Mouse (Mus musculus) kidney, adult 11 months (tissue): ENCODE results near the gene Spsb2.
A peak's percentile ranks its signal among the peaks of the same experiment; 100 is the strongest.
"Not testable (repeated sequence)": the region's sequence is repeated elsewhere in the genome, so short reads cannot be mapped to it uniquely, and the experiment has no call there.

Experiments
- DNase-seq: peaks from one replicate; pipeline ENCODE4 v3.0.0; 2022

Gene Spsb2

DNA sequence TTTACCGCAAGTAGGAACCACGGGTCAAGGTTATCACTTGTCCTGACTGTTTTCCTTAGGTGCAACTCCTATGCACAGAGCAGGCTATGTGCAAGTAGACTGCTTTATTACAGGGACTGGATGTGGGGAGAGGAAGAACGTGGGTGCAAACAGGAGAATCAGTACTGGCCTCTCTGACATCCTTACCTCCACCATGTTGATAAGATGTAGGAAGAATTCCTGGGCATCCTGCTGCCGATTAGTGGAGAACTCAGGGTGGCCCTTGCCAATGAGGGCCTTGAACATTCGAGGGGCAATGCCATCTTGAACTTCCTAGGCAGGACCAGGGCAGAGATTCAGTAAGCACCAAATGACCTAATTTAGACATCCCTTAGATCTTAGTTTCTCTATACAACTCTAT, 12.4 kb downstream of the Spsb2 start:
- no peak for DNase-seq

DNA sequence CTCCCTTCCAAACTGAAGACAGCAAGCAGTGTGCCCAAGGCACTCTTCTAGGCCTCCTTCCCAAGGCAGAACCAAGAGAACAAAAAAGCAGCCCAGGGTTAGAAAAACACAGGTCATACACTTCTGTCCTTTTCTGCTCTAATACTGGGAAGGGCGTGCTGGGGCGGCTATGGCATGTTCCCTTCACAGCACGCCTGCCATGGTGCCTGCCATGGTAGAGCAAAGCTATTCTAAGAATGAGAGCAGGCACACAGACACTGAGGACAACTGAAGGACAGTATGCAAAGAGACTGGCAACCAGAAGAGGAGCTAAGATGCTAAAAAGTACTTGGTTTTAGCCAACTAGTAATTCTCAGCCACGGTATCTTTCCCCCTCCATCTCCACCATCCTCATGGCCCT, 13.6 kb downstream of the Spsb2 start:
- no peak for DNase-seq

GRCm38 (mm10) chr6:124828101-124828592, 19.7 kb downstream of the Spsb2 start:
- peak; percentile 72 for DNase-seq

GRCm38 (mm10) chr6:124828868-124829798, 20.7 kb downstream of the Spsb2 start, which contains the start of the genes Usp5 and Cdca3:
Gene Usp5, minus strand, starts transcription at chr6:124829484.
Gene Cdca3, plus strand, starts transcription at chr6:124829547.
- peak; percentile 100 for DNase-seq

DNA sequence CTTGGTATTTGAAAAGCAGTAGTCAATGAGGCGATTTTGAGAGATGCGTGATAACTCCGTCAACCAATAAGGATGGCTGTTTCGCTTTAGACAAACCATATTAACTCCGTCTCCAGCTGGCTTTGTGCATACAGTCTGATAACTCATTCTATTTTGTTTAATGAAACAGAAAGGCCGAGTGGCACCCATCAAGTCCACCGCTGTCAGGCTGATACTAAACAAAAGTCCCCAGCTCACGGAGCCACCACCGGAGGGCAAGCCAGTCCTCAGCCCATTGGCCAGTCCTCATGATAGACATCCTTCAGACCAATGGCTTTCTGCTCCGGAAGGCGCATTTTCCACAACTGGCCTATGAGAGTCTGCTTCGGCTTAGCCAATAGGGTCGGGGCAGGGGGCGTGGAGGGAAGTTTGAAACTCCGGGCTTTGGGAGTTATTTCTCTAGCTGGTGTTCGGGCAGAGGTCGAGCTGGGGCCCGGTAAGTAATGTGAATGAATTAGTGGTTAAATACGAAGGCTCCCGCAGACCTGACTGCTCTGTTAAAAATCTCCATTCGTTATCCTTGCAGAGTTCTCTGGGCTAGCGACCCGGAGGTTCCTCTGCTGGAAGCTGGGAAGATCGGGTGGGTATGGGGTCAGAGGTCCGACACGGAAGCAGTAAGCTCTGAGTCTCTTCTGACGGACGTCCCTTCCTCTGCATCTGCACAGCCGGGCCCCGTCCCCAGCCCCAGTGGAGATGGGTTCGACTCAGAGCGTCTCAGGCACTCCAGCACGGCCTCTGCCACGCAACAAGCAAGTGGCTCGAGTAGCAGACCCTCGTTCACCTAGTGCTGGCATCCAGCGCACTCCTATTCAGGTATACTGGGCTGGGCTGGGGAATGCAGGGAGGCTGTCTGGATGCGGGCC, 21.6 kb downstream of the Spsb2 start:
- DNase-seq: peak; percentile 98

DNA sequence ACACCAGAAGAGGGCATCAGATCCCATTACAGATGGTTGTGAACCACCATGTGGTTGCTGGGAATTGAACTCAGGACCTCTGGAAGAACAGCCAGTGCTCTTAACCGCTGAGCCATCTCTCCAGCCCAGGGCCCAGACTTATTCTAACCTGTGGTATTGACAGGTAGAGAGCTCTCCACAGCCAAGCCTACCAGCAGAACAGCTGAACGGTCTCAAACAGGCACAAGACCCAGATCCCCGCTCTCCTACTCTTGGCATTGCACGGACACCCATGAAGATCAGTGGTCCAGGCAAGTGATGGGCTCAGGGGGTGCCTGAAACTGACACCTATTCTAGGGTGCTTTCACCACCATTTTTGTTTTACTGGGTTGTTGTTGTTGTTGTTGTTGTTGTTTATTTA, 22.7 kb downstream of the Spsb2 start:
- DNase-seq: not testable (repeated sequence)

DNA sequence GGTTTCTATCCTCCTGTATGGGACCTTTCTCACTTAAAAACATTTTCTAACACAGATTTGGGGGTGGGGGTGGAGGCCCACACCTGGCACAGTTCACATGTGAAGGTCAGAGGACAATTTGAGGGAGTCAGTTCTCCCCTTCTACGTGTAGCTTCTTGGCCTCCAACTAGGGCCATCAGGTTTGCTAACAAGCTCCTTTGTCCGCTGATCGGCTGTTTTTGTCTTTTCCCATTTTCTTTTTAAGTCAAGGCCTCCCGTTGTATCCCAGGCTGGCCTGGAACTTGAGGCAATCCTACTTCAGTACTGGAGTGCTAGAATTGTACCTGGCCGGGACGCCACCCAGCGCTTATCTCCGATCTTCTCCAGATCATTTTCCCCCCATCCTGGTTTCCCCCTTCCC, 23.2 kb downstream of the Spsb2 start:
- DNase-seq: no peak

- no peak for DNase-seq
Observed at GRCm38 (mm10) chr6:124834512-124835081, 26.1 kb downstream of the Spsb2 start.

DNA sequence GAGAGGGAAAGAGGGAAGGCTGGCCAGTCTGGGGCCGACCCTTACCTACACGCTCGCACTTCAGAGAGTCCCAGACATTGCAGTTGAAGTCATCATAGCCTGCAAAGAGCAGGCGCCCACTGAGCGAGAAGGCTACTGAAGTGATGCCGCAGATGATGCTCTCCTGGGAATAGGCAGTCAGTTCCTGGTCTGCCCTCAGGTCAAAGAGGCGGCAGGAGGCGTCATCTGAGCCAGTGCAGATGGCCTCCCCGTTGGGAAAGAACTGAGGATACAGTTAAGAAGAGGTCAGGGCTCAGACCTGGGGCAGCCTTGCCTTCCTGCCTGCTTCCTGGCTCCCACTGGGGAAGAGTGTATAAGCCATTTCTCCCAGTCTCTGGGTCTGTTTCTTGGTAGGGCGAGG, 27.1 kb downstream of the Spsb2 start:
- no peak for DNase-seq

DNA sequence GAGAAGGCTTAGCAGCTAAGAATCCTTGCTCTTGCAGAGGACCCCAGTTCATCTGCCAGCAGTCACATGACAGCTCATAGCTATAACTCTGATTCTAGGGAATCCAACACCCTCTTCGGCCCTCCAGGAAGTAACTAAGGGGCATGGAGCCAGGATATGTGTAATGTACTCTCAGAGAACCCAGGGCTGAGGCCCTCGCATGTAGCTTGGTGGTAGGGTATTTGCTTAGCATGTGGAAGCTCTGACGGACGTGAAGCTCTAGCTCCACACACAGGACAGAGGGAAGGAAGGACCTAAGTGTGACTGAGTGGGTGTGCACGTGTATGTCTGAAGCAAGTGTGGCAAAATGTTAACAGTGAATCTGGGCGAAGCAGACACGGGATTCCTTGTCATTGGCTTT, 27.9 kb downstream of the Spsb2 start:
- no peak for DNase-seq

DNA sequence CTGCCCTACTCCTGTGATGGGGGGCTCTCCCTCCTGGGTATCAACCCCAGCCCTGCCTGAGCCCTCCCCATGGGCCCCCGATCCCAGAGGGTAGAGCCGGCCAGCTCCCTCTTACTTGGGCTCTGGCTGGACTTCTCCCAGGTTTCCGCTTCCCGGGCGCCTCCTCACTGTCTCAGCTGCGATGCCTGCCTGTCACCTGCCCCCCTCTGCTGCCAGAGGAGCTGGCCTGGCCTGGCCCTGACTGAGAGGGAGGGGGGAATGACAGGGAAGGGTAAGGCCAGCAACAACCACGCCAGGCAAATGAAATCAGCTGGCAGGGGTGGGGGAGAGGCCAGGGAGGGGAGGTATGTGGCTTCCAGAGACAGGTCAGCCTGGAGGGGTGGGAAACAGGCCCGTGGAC, 31.3 kb downstream of the Spsb2 start:
- DNase-seq: no peak

GRCm38 (mm10) chr6:124840241-124841167, 32.0 kb downstream of the Spsb2 start, which contains the start of gene Gnb3:
Gene Gnb3, minus strand, starts transcription at chr6:124840275.
- DNase-seq: no peak

- peak; percentile 83 for DNase-seq
Observed at GRCm38 (mm10) chr6:124847305-124847704, 38.8 kb downstream of the Spsb2 start.

- DNase-seq: no peak
Observed at GRCm38 (mm10) chr6:124850535-124850934, 42.1 kb downstream of the Spsb2 start.

DNA sequence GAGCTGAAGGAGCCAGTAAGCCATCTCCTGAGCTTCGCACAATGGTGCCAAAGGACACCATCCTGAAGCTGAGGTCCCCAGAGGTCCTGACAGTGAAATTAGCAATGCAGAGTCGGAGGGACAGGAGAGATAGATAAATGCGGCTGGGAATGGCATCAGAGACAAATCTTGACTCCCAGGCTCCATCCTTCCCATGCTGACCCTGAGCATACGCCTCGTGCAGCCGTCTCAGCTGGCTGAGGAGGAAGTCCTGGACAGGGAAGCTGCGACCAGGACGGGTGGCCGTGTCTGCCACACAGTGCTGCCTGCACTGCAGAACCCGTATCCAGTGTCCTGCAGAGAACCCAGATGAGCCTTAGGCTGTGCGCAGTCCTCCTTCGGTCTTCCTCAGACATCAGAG, 46.2 kb downstream of the Spsb2 start:
- DNase-seq: no peak

- DNase-seq: no peak
Observed at GRCm38 (mm10) chr6:124856321-124856720, 47.9 kb downstream of the Spsb2 start.

DNA sequence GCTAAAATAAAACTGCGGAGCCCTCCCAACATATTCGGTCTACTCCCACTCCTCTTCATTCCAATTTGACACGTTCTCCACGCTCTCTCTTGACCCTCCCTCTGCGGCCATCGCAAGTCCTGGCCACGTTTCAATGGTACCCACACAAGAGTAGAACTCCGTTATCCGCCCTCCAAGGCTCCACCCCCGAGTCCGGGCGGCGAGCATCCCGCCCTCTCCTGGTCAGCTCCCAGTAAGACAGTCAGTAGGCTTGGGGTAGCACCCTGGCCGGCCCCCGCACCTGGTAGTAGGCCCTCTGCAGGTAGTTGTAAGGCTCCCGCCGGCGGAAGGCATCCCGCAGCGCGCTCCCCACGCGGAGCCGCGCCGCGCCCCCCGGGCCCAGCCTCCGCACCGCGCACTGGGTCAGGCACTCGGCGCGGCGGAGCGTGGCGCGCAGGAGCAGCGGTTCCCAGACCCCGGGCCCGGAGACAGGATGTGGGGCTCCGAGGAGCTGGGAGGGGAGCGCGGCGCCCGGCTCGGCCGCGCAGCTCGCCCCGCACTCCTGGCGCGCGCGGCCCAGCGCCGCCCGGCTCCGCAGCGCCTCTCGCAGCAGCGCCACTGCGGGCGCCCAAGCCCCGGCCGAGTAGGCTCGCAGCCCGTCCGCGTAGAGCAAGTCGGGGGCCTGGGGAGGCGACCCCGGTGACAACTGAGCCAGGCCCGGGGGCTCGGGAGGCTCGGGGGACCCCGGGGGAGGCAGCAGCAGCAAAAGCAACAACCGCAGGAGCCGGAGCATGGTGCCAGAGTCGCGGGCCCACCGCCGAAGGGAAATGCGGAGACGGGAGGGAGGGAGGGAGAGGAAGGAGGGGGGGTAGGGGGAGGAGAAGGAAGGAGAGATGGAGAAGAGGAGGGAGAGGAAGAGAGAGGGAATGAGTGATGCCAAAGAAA, 48.7 kb downstream of the Spsb2 start, which contains the start of gene P3h3:
TSS of gene P3h3 (minus strand) at position 837 of the 924 bp plus-strand sequence.
- peak; percentile 70 for DNase-seq

DNA sequence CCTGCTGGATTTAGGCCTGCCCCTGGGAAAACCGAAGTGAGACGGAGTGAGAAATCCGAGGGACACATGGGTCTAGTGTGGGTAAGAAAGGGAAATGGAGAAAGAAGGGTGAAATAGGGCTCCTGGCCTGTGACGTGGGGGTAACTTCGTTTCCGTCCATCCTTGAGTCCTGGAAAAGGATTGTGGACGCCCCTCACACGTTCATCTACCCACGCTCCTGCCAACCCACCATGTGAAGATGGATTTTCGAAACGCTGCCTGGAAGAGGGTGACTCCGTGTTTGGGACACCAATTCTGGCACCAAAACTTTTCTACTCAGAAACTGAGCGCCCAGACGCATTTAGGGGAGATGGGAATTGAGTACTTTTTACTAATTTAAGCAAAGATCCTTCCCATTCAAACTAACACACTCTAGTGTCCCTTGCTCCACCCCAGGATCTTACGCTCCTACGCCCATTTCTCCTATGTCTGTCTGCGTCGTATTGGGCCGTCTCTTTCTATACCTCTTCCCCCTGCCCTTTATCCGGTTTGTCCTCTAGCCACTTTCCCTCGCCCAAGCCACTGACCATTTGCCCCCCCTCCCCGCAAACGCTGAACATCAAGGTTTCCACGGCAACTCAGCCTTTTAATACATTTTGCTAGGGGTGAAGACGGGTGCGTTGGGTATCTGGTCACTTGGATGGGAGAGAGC, 49.5 kb downstream of the Spsb2 start:
- DNase-seq: no peak

- no peak for DNase-seq
Observed at GRCm38 (mm10) chr6:124858561-124859318, 50.3 kb downstream of the Spsb2 start.
